Mouse (Mus musculus) heart, adult 2 months (tissue): Measurements from ENCODE around the gene Dhfr. TPM values are rescaled to one million over a fixed set of nuclear protein-coding genes. Genes with fewer than 3 reads are reported as not detected.

Source experiments
- DNase-seq, 2 experiments: peaks; one replicate each; pipeline ENCODE4 v3.0.0; 2021
- H3K27ac ChIP-seq: fragments of 200-600 bp; 2 replicates; pipeline ENCODE4 v1.8.1; 2022
- H3K27me3 ChIP-seq: fragments of 200-500 bp; 2 replicates; pipeline ENCODE4 v1.6.1; 2012; ENCODE audit warnings: mild to moderate bottlenecking, low read length, inconsistent platforms, mixed read lengths; ENCODE audit not compliant: control insufficient read depth, insufficient read depth
- H3K36me3 ChIP-seq: fragments of 200-500 bp; 2 replicates; pipeline ENCODE4 v1.6.1; 2012; ENCODE audit warnings: low read length, inconsistent platforms; ENCODE audit not compliant: control insufficient read depth, insufficient read depth
- H3K4me1 ChIP-seq: fragments of 200-500 bp; 2 replicates; pipeline ENCODE4 v1.6.1; 2011; ENCODE audit warnings: low read length; ENCODE audit not compliant: control insufficient read depth, insufficient read depth
- H3K4me3 ChIP-seq: fragments of 200-600 bp; 2 replicates; pipeline ENCODE4 v1.8.1; 2022
- H3K79me2 ChIP-seq: fragments of 200-500 bp; replicated peaks from 2 replicates; pipeline ENCODE4 v1.6.1; 2012; ENCODE audit warnings: mild to moderate bottlenecking, inconsistent platforms, low read length, moderate library complexity, mixed read lengths; ENCODE audit not compliant: control insufficient read depth, insufficient read depth
- H3K9ac ChIP-seq: fragments of 200-500 bp; 2 replicates; pipeline ENCODE4 v1.6.1; 2012; ENCODE audit warnings: low read depth, mild to moderate bottlenecking, control low read depth, inconsistent platforms, low read length, mixed read lengths
- CTCF ChIP-seq: fragments of 200-600 bp; IDR thresholded peaks from 2 replicates; pipeline ENCODE4 v1.8.1; 2022; ENCODE audit warnings: antibody characterized with exemption, mild to moderate bottlenecking, moderate library complexity
- EP300 ChIP-seq: fragments of 200-500 bp; IDR thresholded peaks from 2 replicates; pipeline ENCODE4 v1.6.1; 2011; ENCODE audit warnings: low read depth, low read length, control low read depth; ENCODE audit not compliant: insufficient read depth
- POLR2A ChIP-seq: fragments of 200-500 bp; IDR thresholded peaks from 2 replicates; pipeline ENCODE4 v1.6.1; 2011; ENCODE audit warnings: mild to moderate bottlenecking, low read depth, low read length, control low read depth; ENCODE audit not compliant: insufficient read depth
- WGBS: fragments of 180-500 bp; shearing (Covaris S2); methylation state at CpG from one replicate; pipeline ENCODE4 v1.1.7; 2018; 5-methylcytosine and 5-hydroxymethylcytosine counted together
- intact Hi-C: fragments of 180-260 bp; cut with DNase I; formaldehyde crosslinking; loops from one replicate; pipeline ENCODE4 v1.15.1; 2025
- polyA plus RNA-seq: library from polyadenylated mRNA; depleted of rRNA; stranded (reverse); fragments of >200 nt; gene quantifications from 2 replicates; pipeline ENCODE4 v1.2.3, GENCODE M21; 2012
- total RNA-seq, 2 experiments: library from RNA; stranded (reverse); gene quantifications; 2 replicates each; pipeline ENCODE4 v1.2.3; 2021

Gene Dhfr
- total and polyA plus RNA-seq, 3 experiments, result 0.39 to 0.84 (median 0.78) TPM

DNA sequence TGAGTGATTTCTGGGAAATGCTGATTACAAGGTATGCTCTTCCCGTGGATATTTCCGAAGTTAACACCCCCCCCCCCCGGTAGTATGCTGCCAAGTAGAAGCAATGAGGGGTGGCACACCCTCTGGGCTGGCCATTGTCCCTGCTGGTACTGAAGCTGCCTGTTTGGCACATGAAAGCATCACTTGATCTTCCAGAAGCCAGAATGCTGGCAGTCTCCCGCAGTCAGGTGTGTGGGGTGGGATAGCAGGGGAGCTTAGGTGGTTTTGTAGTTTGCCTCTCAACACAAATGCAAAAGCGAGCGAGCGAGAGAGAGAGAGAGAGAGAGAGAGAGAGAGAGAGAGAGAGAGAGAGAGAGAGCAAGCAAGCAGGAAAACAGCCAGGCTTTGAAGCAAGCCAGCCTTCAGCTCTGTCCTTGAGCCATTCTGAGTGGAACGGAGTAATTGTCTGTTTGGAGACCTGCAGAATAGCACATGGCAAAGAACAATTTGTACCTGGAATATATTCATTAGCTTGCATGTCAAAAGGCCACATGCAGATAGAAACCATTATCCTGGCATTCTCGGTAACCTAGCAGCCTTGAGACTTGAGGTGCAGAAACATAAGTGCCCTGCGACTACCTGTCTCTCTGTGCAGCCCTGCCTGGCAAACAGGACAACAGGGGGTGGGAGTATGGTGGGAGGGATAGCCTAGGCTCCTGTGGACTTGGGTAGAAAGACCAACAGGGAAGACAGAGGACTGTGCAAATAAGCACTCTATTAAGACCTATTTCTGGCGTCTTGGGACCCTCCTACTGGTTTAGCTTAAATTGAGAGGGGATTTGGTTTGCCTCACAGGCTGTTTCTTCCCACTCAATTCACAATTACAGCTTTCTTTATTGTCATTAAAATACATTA lies 44.2 kb downstream of the Dhfr start:
- Histone ChIP-seq H3K4me1 (no peaks in the 10 kb centered on the region), H3K79me2 (no peaks in the 10 kb centered on the region), H3K4me3 (no peak overlapping the region), H3K27me3 (no peaks in the 10 kb centered on the region), H3K9ac (no peak overlapping the region), H3K27ac (no peak overlapping the region), H3K36me3 (no peaks in the 10 kb centered on the region)
- no peak for DNase-seq
- WGBS, result 65% methylated on average over 11 of the region's 11 CpGs
- intact Hi-C loops, result no loop called here
- TF ChIP-seq CTCF (no peak), POLR2A (no peak), EP300 (no peak)

DNA sequence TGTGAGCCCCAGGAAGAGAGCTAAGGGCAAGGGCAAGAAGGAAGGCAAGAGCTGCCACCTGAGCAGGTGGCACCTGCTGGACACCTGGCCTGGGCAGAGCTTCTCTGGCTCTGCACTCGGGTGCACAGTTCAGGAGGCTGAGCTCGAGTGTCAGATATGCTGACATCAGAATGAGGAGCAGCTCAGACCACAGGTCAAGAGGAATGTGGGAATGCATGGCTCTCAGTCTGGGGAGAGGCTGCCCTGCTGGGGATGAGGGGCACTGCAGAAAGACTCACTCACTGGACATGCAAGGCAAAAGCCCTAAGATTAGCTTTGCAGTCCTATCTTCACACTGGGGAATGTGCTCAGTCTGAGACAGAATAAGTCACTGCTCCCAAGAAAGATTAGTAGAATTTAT lies 47.5 kb downstream of the Dhfr start:
- DNase-seq, result no peak
- Histone ChIP-seq H3K27me3 (no peaks in the 10 kb centered on the region), H3K79me2 (no peaks in the 10 kb centered on the region), H3K27ac (no peak overlapping the region), H3K4me1 (no peaks in the 10 kb centered on the region), H3K4me3 (no peak overlapping the region), H3K9ac (no peak overlapping the region), H3K36me3 (no peaks in the 10 kb centered on the region)
- TF ChIP-seq CTCF (no peak), EP300 (no peak), POLR2A (no peak)
- WGBS, result 41% methylated on average over 2 of the region's 2 CpGs
- intact Hi-C loops, result no loop called here

GRCm38 (mm10) chr13:92403496-92403895 lies 49.0 kb downstream of the Dhfr start:
- H3K27ac ChIP-seq, result no peak overlapping the region
- no peaks in the 10 kb centered on the region for H3K27me3 ChIP-seq
- 70% methylated on average over 3 of the region's 3 CpGs for WGBS
- no peak for TF ChIP-seq EP300
- no peak for TF ChIP-seq POLR2A
- no peak for TF ChIP-seq CTCF
- H3K36me3 ChIP-seq, result no peaks in the 10 kb centered on the region
- no peaks in the 10 kb centered on the region for H3K79me2 ChIP-seq
- intact Hi-C loops, result no loop called here
- H3K9ac ChIP-seq, result no peak overlapping the region
- H3K4me1 ChIP-seq, result no peaks in the 10 kb centered on the region
- no peak for DNase-seq
- no peak overlapping the region for H3K4me3 ChIP-seq

- H3K9ac ChIP-seq, result no peak overlapping the region
- no peak overlapping the region for H3K4me3 ChIP-seq
- no peaks in the 10 kb centered on the region for H3K79me2 ChIP-seq
- TF ChIP-seq POLR2A, result no peak
- TF ChIP-seq EP300, result no peak
- TF ChIP-seq CTCF, result no peak
- H3K27ac ChIP-seq, result no peak overlapping the region
- intact Hi-C loops, result no loop called here
- no peak for DNase-seq
- no peaks in the 10 kb centered on the region for H3K27me3 ChIP-seq
- H3K4me1 ChIP-seq, result no peaks in the 10 kb centered on the region
- H3K36me3 ChIP-seq, result no peaks in the 10 kb centered on the region
- 66% methylated on average over 2 of the region's 2 CpGs for WGBS
These were observed 56.0 kb downstream of the Dhfr start for GRCm38 (mm10) chr13:92410486-92410885.

DNA sequence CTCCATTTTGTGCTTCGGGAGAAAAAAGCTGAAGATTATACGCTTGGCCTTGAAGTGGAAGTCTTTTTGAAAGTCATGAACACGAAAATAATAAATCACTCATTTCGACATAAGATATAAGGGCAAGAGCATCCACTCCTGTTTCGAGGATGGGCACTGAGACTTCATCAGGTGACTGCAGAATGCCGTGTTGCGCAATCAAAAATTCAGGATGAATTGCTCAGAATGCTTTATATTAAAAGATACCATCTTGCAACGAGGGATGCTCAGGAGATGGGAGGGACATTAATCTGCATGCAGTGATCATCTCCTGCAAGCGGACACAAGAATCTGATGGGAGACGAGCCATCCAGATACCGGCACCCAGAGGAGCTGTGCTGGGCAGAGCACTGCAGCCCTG lies 65.1 kb downstream of the Dhfr start:
- no peak for DNase-seq
- no peak overlapping the region for H3K27ac ChIP-seq
- no peaks in the 10 kb centered on the region for H3K4me1 ChIP-seq
- intact Hi-C loops, result no loop called here
- no peak overlapping the region for H3K9ac ChIP-seq
- H3K4me3 ChIP-seq, result no peak overlapping the region
- no peaks in the 10 kb centered on the region for H3K36me3 ChIP-seq
- TF ChIP-seq POLR2A (no peak), CTCF (no peak), EP300 (no peak)
- 77% methylated on average over 11 of the region's 11 CpGs for WGBS
- H3K27me3 ChIP-seq, result peaks cover 2% of the 10 kb centered on the region; the same call in 1 of the 2 replicates
- no peaks in the 10 kb centered on the region for H3K79me2 ChIP-seq

DNA sequence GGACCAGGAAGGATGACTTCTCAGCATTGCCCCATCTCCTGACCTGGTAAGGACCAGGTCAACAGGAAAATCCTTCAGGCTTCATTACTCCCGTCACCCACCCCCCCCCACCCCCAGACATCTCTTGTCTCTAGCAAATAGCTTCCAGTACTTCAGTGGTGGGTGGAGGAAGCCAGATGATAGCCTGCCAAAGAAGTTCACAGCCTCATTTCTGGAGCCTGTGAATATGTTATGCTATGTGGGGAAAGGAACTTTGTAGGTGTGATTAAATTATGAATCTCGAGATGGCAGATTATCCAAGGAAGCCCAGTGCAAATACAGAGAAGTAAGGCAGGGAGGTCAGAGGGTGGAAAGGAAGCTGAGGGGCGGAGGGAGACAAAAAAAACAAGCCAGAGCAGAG lies 69.2 kb downstream of the Dhfr start:
- Histone ChIP-seq H3K9ac (no peak overlapping the region), H3K36me3 (no peaks in the 10 kb centered on the region), H3K4me1 (no peaks in the 10 kb centered on the region), H3K79me2 (no peaks in the 10 kb centered on the region), H3K4me3 (no peak overlapping the region), H3K27me3 (peaks cover 15% of the 10 kb centered on the region), H3K27ac (no peak overlapping the region)
- DNase-seq, result no peak
- whole genome bisulfite sequencing, result 46% methylated on average over 3 of the region's 3 CpGs
- intact Hi-C loops, result no loop called here
- TF ChIP-seq CTCF (no peak), POLR2A (no peak), EP300 (no peak)
